Mouse (Mus musculus): ENCODE results near the gene Fcgr1. TPM values are rescaled to one million over a fixed set of nuclear protein-coding genes. Genes with fewer than 3 reads are reported as not detected.
"Not testable (repeated sequence)": the region's sequence is repeated elsewhere in the genome, so short reads cannot be mapped to it uniquely, and the experiment has no call there.

Gene Fcgr1
- polyA plus RNA-seq, 1 experiment from 2014 or later = 3.4 TPM

DNA sequence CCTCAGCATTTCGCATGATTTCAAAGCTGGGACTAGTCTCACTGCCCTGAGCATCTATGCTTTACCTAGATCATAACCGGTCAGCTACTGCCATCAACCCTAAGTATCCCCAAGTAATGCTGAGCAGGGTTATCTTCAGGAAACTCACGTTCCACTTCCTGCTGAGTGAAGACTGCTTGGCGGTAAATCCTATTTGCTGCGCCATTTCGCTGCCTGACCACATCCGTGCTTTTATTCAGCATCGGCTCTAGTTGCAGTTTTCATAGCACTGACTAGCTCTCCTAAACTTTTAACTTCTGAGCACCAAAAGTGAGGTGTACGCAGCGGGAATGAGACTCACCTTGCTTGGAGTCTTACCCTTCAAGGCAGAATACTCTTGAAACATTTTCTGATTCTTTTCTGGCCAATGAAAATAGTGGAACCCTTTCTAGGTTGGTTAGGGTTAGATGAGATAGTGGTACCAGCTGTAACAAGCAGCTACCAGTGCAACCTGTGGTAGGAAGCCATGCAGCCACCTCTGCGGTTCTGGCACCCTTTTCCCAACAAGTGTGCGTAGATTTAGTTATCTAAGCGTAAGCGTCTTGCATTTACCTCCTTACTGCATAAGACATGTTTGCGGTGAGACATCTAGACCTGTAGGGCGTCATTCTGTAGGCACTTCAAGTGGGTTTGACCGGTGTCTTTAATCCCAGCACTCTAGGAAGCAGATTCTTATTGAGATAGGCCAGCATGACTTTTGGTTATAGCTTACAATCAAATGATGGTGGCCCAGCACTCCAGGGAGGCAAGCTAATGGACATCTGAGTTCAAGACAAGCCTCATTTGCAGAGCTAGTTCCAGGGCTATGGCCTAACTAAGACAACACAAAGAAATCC is 19.9 kb downstream of the Fcgr1 start:
- 87% methylated on average over 17 of the region's 17 CpGs for WGBS
- no peak overlapping the region for H3K4me2 ChIP-seq (ENCODE audit: low read length)
- no peak overlapping the region for H3K4me3 ChIP-seq (ENCODE audit: low read depth, low read length)
- ATAC-seq (replicated peaks; ENCODE audit: low FRiP score, low TSS enrichment, low read depth) (no peak), DNase-seq (ENCODE audit: low spot score) (no peak)
- no peaks in the 10 kb centered on the region for H3K9me3 ChIP-seq (ENCODE audit: control insufficient read depth, low read length)
- no peaks in the 10 kb centered on the region for H3K27me3 ChIP-seq (replicated peaks; ENCODE audit: control insufficient read depth, insufficient read depth, low read length)
- no peak overlapping the region for H3K9ac ChIP-seq (ENCODE audit: low read length)
- no peak overlapping the region for H3K27ac ChIP-seq (ENCODE audit: low read depth)
- peaks cover 3% of the 10 kb centered on the region; the same call in 1 of the 2 replicates for H3K4me1 ChIP-seq (replicated peaks; ENCODE audit: control insufficient read depth, insufficient read depth, low read length)
- no peaks in the 10 kb centered on the region for H3K36me3 ChIP-seq (ENCODE audit: control insufficient read depth, insufficient read depth, low read length)

DNA sequence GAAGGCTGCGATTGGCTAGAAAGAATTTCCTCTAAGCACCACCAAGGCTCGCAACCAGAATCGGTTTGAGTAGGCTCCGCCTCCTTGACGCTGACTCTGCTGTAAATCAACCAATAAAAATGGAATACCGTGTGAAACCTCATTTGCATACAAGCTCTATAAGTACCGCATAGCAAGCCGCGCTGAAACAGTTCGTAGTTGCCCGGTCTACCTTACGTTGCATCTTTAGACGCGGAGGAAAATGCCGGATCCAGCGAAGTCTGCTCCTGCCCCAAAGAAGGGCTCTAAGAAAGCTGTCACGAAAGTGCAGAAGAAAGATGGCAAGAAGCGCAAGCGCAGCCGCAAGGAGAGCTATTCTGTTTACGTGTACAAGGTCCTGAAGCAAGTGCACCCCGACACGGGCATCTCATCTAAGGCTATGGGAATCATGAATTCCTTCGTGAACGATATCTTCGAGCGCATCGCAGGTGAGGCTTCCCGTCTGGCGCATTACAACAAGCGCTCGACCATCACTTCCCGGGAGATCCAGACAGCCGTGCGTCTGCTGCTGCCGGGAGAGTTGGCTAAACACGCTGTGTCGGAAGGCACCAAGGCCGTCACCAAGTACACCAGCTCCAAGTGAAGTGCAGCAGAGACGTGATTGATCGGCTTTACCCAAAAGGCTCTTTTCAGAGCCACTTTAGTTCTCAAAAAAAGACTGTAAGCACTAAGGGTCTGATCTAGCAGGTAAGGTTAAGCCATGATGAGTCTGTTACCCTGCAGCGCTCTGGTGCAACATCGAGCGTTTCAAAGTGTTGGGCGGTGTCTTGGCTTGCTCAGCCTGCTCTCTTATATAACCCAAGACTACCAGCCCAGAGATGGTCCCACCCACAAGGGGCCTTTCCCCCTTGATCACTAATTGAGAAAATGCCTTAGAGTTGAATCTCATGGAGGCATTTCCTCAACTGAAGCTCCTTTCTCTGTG is 24.0 kb downstream of the Fcgr1 start, which contains the start of gene Hist2h2bb:
Gene Hist2h2bb, plus strand, starts transcription at position 242 of the 964 bp plus-strand sequence.
- H3K9me3 ChIP-seq (ENCODE audit: control insufficient read depth, low read length) = no peaks in the 10 kb centered on the region
- peak within 1 kb of the TSS; percentile 90 for H3K4me2 ChIP-seq (ENCODE audit: low read length)
- H3K27me3 ChIP-seq (replicated peaks; ENCODE audit: control insufficient read depth, insufficient read depth, low read length) = no peaks in the 10 kb centered on the region
- ATAC-seq (replicated peaks; ENCODE audit: low FRiP score, low TSS enrichment, low read depth) = peak; percentile 95
- H3K4me3 ChIP-seq (ENCODE audit: low read depth, low read length) = peak within 1 kb of the TSS; percentile 58
- peak within 1 kb of the TSS; percentile 98 for H3K27ac ChIP-seq (ENCODE audit: low read depth)
- peak; percentile 98 for DNase-seq (ENCODE audit: low spot score)
- peaks cover 10% of the 10 kb centered on the region for H3K4me1 ChIP-seq (replicated peaks; ENCODE audit: control insufficient read depth, insufficient read depth, low read length)
- H3K36me3 ChIP-seq (ENCODE audit: control insufficient read depth, insufficient read depth, low read length) = no peaks in the 10 kb centered on the region
- under 1% methylated on average over 45 of the region's 45 CpGs for WGBS
- peak within 1 kb of the TSS; percentile 82 for H3K9ac ChIP-seq (ENCODE audit: low read length)

GRCm38 (mm10) chr3:96268776-96269378 is 24.9 kb downstream of the Fcgr1 start:
- Histone ChIP-seq H3K4me1 (replicated peaks; ENCODE audit: control insufficient read depth, insufficient read depth, low read length) (peaks cover 19% of the 10 kb centered on the region), H3K4me3 (ENCODE audit: low read depth, low read length) (peak overlapping the region; percentile 58), H3K27ac (ENCODE audit: low read depth) (peak overlapping the region; percentile 98), H3K9ac (ENCODE audit: low read length) (peak overlapping the region; percentile 82), H3K4me2 (ENCODE audit: low read length) (peak overlapping the region; percentile 90)
- 0% methylated on average over 9 of the region's 44 CpGs for WGBS
- H3K9me3 ChIP-seq (ENCODE audit: control insufficient read depth, low read length); H3K27me3 ChIP-seq (replicated peaks; ENCODE audit: control insufficient read depth, insufficient read depth, low read length); H3K36me3 ChIP-seq (ENCODE audit: control insufficient read depth, insufficient read depth, low read length): not testable (repeated sequence)
- DNase-seq (ENCODE audit: low spot score) (peak; percentile 72), ATAC-seq (replicated peaks; ENCODE audit: low FRiP score, low TSS enrichment, low read depth) (peak; percentile 46; the same call in 1 of the 2 replicates)

DNA sequence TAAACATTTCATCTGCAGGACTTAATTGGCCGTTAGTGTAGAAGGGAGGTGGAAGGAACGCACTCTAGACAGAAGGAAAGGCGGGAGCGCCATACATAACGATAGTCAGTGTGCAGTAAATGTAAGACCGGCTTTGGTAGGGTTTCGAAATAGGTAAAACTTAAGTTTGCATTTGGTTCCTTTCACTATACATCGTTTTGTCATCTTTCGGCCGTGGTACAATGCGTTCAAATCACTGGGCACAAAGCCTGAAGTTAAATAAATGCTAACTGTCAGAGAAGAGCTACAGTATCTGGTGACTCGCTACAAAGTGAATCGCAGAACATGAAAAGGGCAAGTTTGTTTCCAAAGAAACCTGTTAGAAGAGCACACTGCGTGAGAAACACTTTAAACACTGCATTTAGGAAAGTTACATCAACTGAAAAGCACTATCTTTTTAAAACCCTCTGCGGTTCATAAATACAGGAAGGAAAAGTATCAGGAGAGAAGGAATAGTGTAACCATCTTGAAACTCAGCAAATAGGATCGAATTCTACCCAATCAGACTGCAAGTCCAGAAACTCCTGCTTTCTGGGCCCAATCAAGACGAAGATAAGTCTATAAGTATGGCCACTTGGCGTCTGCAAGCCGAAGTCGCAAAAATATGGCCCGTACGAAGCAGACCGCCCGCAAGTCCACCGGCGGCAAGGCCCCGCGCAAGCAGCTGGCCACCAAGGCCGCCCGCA is 25.6 kb downstream of the Fcgr1 start, which contains the start of gene Hist2h3b:
Gene Hist2h3b, plus strand, starts transcription at position 604 of the 725 bp plus-strand sequence.
- Histone ChIP-seq H3K27ac (ENCODE audit: low read depth) (peak within 1 kb of the TSS; percentile 98), H3K36me3 (ENCODE audit: control insufficient read depth, insufficient read depth, low read length) (no peaks in the 10 kb centered on the region), H3K4me3 (ENCODE audit: low read depth, low read length) (peak within 1 kb of the TSS; percentile 58), H3K9me3 (ENCODE audit: control insufficient read depth, low read length) (no peaks in the 10 kb centered on the region), H3K4me2 (ENCODE audit: low read length) (peak within 1 kb of the TSS; percentile 90), H3K4me1 (replicated peaks; ENCODE audit: control insufficient read depth, insufficient read depth, low read length) (peaks cover 21% of the 10 kb centered on the region), H3K27me3 (replicated peaks; ENCODE audit: control insufficient read depth, insufficient read depth, low read length) (no peaks in the 10 kb centered on the region), H3K9ac (ENCODE audit: low read length) (peak within 1 kb of the TSS; percentile 82)
- ATAC-seq (replicated peaks; ENCODE audit: low FRiP score, low TSS enrichment, low read depth) (peak; percentile 56; the same call in 1 of the 2 replicates), DNase-seq (ENCODE audit: low spot score) (peak; percentile 89)
- WGBS = 20% methylated on average over 27 of the region's 30 CpGs

GRCm38 (mm10) chr3:96267541-96267940 is 26.2 kb downstream of the Fcgr1 start:
- Histone ChIP-seq H3K4me2 (ENCODE audit: low read length) (peak overlapping the region; percentile 53), H3K4me3 (ENCODE audit: low read depth, low read length) (0 out of 2 replicates have a peak overlapping the region, but pooled peaks have one; percentile 38), H3K9me3 (ENCODE audit: control insufficient read depth, low read length) (no peaks in the 10 kb centered on the region), H3K9ac (ENCODE audit: low read length) (peak overlapping the region; percentile 48; the same call in 1 of the 2 replicates), H3K27me3 (replicated peaks; ENCODE audit: control insufficient read depth, insufficient read depth, low read length) (no peaks in the 10 kb centered on the region), H3K36me3 (ENCODE audit: control insufficient read depth, insufficient read depth, low read length) (no peaks in the 10 kb centered on the region), H3K4me1 (replicated peaks; ENCODE audit: control insufficient read depth, insufficient read depth, low read length) (peaks cover 21% of the 10 kb centered on the region), H3K27ac (ENCODE audit: low read depth) (peak overlapping the region; percentile 93)
- no peak for DNase-seq (ENCODE audit: low spot score)
- WGBS = 78% methylated on average over 4 of the region's 4 CpGs
- ATAC-seq (replicated peaks; ENCODE audit: low FRiP score, low TSS enrichment, low read depth) = no peak

GRCm38 (mm10) chr3:96266132-96266710 is 27.5 kb downstream of the Fcgr1 start:
- Histone ChIP-seq H3K4me3 (ENCODE audit: low read depth, low read length) (no peak overlapping the region), H3K27me3 (replicated peaks; ENCODE audit: control insufficient read depth, insufficient read depth, low read length) (no peaks in the 10 kb centered on the region), H3K9ac (ENCODE audit: low read length) (no peak overlapping the region), H3K4me2 (ENCODE audit: low read length) (no peak overlapping the region), H3K9me3 (ENCODE audit: control insufficient read depth, low read length) (no peaks in the 10 kb centered on the region), H3K27ac (ENCODE audit: low read depth) (no peak overlapping the region), H3K4me1 (replicated peaks; ENCODE audit: control insufficient read depth, insufficient read depth, low read length) (peaks cover 31% of the 10 kb centered on the region), H3K36me3 (ENCODE audit: control insufficient read depth, insufficient read depth, low read length) (no peaks in the 10 kb centered on the region)
- WGBS = 90% methylated on average over 8 of the region's 8 CpGs
- ATAC-seq (replicated peaks; ENCODE audit: low FRiP score, low TSS enrichment, low read depth) = no peak
- DNase-seq (ENCODE audit: low spot score) = no peak

- Histone ChIP-seq H3K27ac (ENCODE audit: low read depth) (peak overlapping the region; percentile 96), H3K4me2 (ENCODE audit: low read length) (peak overlapping the region; percentile 68), H3K36me3 (ENCODE audit: control insufficient read depth, insufficient read depth, low read length) (no peaks in the 10 kb centered on the region), H3K9me3 (ENCODE audit: control insufficient read depth, low read length) (no peaks in the 10 kb centered on the region), H3K4me1 (replicated peaks; ENCODE audit: control insufficient read depth, insufficient read depth, low read length) (peaks cover 28% of the 10 kb centered on the region), H3K9ac (ENCODE audit: low read length) (peak overlapping the region; percentile 85), H3K27me3 (replicated peaks; ENCODE audit: control insufficient read depth, insufficient read depth, low read length) (no peaks in the 10 kb centered on the region), H3K4me3 (ENCODE audit: low read depth, low read length) (peak overlapping the region; percentile 63)
- DNase-seq (ENCODE audit: low spot score) = no peak
- no peak for ATAC-seq (replicated peaks; ENCODE audit: low FRiP score, low TSS enrichment, low read depth)
- WGBS = 70% methylated on average over 7 of the region's 7 CpGs
Measured at GRCm38 (mm10) chr3:96264404-96264949, 29.3 kb downstream of the Fcgr1 start.
